Mouse (Mus musculus): ENCODE data around the gene Cebpg. TPM values are rescaled to one million over a fixed set of nuclear protein-coding genes. Genes with fewer than 3 reads are reported as not detected.

The Cebpg gene
- total and polyA plus RNA-seq, 2 experiments from 2014 or later, result 13.2 to 14.9 TPM

DNA sequence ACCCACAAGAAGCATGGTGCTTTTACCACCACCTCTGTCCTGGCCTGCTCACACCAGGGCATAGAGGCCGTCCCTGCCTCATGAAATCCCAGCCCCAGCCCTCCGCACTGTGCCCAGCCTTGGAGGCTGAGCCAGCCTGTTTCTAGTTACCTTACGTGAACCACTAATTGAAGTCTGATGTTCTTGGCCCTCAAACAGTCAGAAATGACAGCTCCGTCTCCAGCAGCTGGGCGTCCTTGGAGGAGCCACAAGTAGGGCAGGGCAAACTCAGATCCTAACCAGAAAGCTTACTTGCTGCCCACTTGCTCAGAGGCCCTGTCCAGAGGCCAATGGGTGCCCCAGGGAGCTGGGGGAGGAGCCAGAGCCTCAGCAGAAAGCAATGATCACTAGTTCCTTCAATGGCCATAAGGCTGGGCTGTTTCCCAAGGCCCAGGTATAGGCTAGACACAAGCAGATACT lies 13.6 kb downstream of the Cebpg start:
- no peak for TF ChIP-seq CTCF (IDR thresholded peaks at IDR 0.05; ENCODE audit: low read depth)
- peak; percentile 43; the same call in 1 of the 2 replicates for ATAC-seq
- no peak overlapping the region for H3K4me2 ChIP-seq (ENCODE audit: low read depth, low read length)
- H3K4me1 ChIP-seq (ENCODE audit: insufficient read depth, low read length), result no peaks in the 10 kb centered on the region; the same call in 1 of the 2 replicates
- DNase-seq (ENCODE audit: low spot score), result no peak
- no peak overlapping the region for H3K4me3 ChIP-seq (ENCODE audit: low read length)
- no peaks in the 10 kb centered on the region for H3K9me3 ChIP-seq (ENCODE audit: low read length)
- no peaks in the 10 kb centered on the region for H3K27me3 ChIP-seq (ENCODE audit: insufficient read depth, low read length)
- peaks cover 3% of the 10 kb centered on the region; the same call in 1 of the 2 replicates for H3K36me3 ChIP-seq (ENCODE audit: insufficient read depth, low read length)
- H3K27ac ChIP-seq, result no peak overlapping the region
- 76% methylated on average over 5 of the region's 5 CpGs for WGBS
- no peak overlapping the region for H3K9ac ChIP-seq (replicated peaks; ENCODE audit: low read length)

DNA sequence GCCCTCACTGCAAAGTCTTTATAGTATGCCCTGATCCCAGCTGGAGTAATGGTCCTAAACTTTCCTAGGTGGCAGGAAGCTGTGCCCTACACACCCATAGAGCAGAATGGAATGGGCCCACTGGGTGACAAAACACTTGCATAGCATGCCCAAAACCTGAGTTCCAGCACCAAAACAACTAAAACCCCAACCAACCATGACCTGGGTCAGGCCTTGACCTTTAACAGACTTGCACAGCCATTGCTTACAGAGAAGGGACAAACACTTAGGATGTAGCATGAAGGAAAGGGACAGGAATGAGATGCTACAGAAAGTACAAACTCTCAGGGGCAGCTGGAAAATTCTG lies 14.2 kb downstream of the Cebpg start:
- H3K27ac ChIP-seq, result no peak overlapping the region
- H3K4me2 ChIP-seq (ENCODE audit: low read depth, low read length), result no peak overlapping the region
- no peak overlapping the region for H3K4me3 ChIP-seq (ENCODE audit: low read length)
- ATAC-seq (no peak), DNase-seq (ENCODE audit: low spot score) (no peak)
- H3K36me3 ChIP-seq (ENCODE audit: insufficient read depth, low read length), result peaks cover 3% of the 10 kb centered on the region; the same call in 1 of the 2 replicates
- H3K4me1 ChIP-seq (ENCODE audit: insufficient read depth, low read length), result no peaks in the 10 kb centered on the region; the same call in 1 of the 2 replicates
- no peaks in the 10 kb centered on the region for H3K27me3 ChIP-seq (ENCODE audit: insufficient read depth, low read length)
- H3K9ac ChIP-seq (replicated peaks; ENCODE audit: low read length), result no peak overlapping the region
- no peaks in the 10 kb centered on the region for H3K9me3 ChIP-seq (ENCODE audit: low read length)
- TF ChIP-seq CTCF (IDR thresholded peaks at IDR 0.05; ENCODE audit: low read depth), result no peak

- Histone ChIP-seq H3K9ac (replicated peaks; ENCODE audit: low read length) (no peak overlapping the region), H3K9me3 (ENCODE audit: low read length) (no peaks in the 10 kb centered on the region), H3K27ac (peak overlapping the region; percentile 37), H3K4me1 (ENCODE audit: insufficient read depth, low read length) (peaks cover 2% of the 10 kb centered on the region), H3K36me3 (ENCODE audit: insufficient read depth, low read length) (peaks cover 3% of the 10 kb centered on the region; the same call in 1 of the 2 replicates), H3K4me2 (ENCODE audit: low read depth, low read length) (no peak overlapping the region), H3K4me3 (ENCODE audit: low read length) (no peak overlapping the region), H3K27me3 (ENCODE audit: insufficient read depth, low read length) (no peaks in the 10 kb centered on the region)
- DNase-seq (ENCODE audit: low spot score), result no peak
- WGBS, result 49% methylated on average over 2 of the region's 2 CpGs
- no peak for ATAC-seq
- no peak for TF ChIP-seq CTCF (IDR thresholded peaks at IDR 0.05; ENCODE audit: low read depth)
Measured at GRCm38 (mm10) chr7:35041286-35042208, 14.8 kb downstream of the Cebpg start.

DNA sequence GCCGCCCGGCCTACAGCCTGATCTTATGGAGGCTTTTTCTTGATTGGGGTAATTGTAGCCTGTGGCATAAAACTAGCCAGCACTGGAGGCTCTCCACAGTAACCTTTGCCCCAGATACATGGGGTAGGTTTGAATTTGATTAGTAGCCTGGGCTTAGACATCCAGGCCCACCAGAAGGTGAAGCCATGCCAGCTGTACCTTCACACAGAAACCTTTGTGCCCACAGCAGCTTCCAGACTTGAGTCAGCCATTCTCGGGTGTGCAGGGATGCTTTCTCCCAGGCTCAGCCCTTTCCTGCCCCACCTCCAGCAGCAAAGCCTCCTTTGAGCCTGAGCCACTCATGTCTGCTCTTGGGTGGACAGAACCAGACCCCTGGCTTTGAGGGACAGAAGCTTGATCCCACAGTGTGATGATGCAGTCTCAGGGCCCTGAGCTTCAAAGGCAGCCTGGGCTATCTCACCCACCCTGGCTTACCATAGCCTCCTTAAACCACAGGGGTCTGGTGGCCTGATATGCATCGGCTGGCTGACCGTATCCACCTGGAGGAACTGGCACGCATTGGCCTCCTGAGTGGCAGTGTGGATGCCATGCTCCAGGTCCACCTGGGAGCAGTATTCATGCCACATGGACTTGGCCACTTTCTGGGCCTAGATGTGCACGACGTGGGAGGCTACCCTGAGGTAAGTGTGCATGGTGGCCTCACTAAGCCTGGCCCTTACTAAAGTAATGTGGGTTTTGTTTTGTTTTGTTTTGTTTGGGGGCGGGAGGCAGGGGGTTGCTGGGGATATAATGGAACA lies 16.0 kb downstream of the Cebpg start:
- no peak overlapping the region for H3K4me2 ChIP-seq (ENCODE audit: low read depth, low read length)
- TF ChIP-seq CTCF (IDR thresholded peaks at IDR 0.05; ENCODE audit: low read depth), result no peak
- ATAC-seq (no peak), DNase-seq (ENCODE audit: low spot score) (no peak)
- WGBS, result 92% methylated on average over 9 of the region's 9 CpGs
- peaks cover 13% of the 10 kb centered on the region for H3K4me1 ChIP-seq (ENCODE audit: insufficient read depth, low read length)
- no peak overlapping the region for H3K9ac ChIP-seq (replicated peaks; ENCODE audit: low read length)
- H3K36me3 ChIP-seq (ENCODE audit: insufficient read depth, low read length), result no peaks in the 10 kb centered on the region
- no peak overlapping the region for H3K27ac ChIP-seq
- H3K27me3 ChIP-seq (ENCODE audit: insufficient read depth, low read length), result no peaks in the 10 kb centered on the region
- no peak overlapping the region for H3K4me3 ChIP-seq (ENCODE audit: low read length)
- H3K9me3 ChIP-seq (ENCODE audit: low read length), result no peaks in the 10 kb centered on the region

DNA sequence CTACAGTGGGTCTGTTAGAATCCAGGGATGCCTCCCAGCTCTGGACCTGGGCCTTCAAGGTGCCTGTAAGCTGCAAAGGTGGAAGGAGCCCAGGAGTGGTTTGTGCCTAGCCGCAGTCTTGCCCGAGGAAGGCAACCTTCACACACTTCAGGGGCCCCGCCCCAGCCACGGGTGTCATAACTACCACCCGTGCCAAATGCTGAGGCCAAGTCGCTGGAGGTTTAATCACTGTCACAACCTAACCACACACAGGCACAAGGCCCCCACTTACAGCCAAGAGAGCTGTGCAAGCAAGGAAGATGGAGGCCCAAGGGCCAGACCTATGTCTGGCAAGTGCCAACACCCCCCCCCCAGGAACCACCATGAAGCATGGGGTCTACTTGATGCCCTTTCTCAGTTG lies 19.0 kb downstream of the Cebpg start:
- no peak overlapping the region for H3K4me2 ChIP-seq (ENCODE audit: low read depth, low read length)
- 84% methylated on average over 6 of the region's 6 CpGs for WGBS
- H3K9ac ChIP-seq (replicated peaks; ENCODE audit: low read length), result no peak overlapping the region
- H3K27me3 ChIP-seq (ENCODE audit: insufficient read depth, low read length), result no peaks in the 10 kb centered on the region
- peaks cover 17% of the 10 kb centered on the region for H3K4me1 ChIP-seq (ENCODE audit: insufficient read depth, low read length)
- DNase-seq (ENCODE audit: low spot score) (no peak), ATAC-seq (no peak)
- H3K4me3 ChIP-seq (ENCODE audit: low read length), result no peak overlapping the region
- H3K9me3 ChIP-seq (ENCODE audit: low read length), result no peaks in the 10 kb centered on the region
- H3K36me3 ChIP-seq (ENCODE audit: insufficient read depth, low read length), result no peaks in the 10 kb centered on the region
- TF ChIP-seq CTCF (IDR thresholded peaks at IDR 0.05; ENCODE audit: low read depth), result no peak
- no peak overlapping the region for H3K27ac ChIP-seq

DNA sequence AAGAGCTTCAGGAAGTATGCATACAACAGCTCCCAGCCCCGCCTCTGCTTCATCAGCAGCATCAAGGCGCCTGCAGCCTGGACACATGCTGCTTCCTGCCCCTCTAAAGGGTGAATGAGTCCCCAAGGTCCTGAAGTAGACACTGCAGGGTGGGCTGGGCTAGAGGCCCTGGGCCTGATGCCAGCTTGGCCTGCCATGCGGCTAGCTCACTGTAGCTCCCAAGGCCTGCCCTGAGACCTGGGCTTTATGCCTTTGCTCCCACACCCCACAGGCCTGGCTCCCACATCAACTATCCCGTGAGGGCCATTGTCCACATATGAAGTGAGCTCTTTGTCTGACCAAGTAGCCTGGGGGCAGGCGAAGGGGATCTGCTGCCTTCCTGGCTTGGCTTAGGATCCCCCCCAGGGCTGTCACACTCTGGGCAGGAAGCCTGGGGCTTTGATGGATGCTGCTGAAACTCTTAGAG lies 20.1 kb downstream of the Cebpg start:
- Histone ChIP-seq H3K4me1 (ENCODE audit: insufficient read depth, low read length) (peaks cover 17% of the 10 kb centered on the region), H3K36me3 (ENCODE audit: insufficient read depth, low read length) (no peaks in the 10 kb centered on the region; the same call in 1 of the 2 replicates), H3K27ac (peak overlapping the region; percentile 75), H3K4me2 (ENCODE audit: low read depth, low read length) (no peak overlapping the region), H3K9ac (replicated peaks; ENCODE audit: low read length) (no peak overlapping the region), H3K27me3 (ENCODE audit: insufficient read depth, low read length) (no peaks in the 10 kb centered on the region), H3K9me3 (ENCODE audit: low read length) (no peaks in the 10 kb centered on the region), H3K4me3 (ENCODE audit: low read length) (no peak overlapping the region)
- WGBS, result 29% methylated on average over 5 of the region's 5 CpGs
- ATAC-seq, result peak; percentile 95
- DNase-seq (ENCODE audit: low spot score), result peak; percentile 86
- no peak for TF ChIP-seq CTCF (IDR thresholded peaks at IDR 0.05; ENCODE audit: low read depth)
